Mouse (Mus musculus): ENCODE results near the gene Eno3. TPM values are rescaled to one million over a fixed set of nuclear protein-coding genes. Genes with fewer than 3 reads are reported as not detected.

The Eno3 gene
- polyA plus RNA-seq, 1 experiment = 23.9 TPM

- no peak for DNase-seq (ENCODE audit: extremely low spot score in 1 of 2, low spot score in 1 of 2)
Measured at GRCm38 (mm10) chr11:70678092-70678491, 21.1 kb downstream of the Eno3 start.

GRCm38 (mm10) chr11:70678576-70678975 is 21.6 kb downstream of the Eno3 start:
- no peak for DNase-seq (ENCODE audit: extremely low spot score in 1 of 2, low spot score in 1 of 2)

- no peak for DNase-seq (ENCODE audit: extremely low spot score in 1 of 2, low spot score in 1 of 2)
Measured at GRCm38 (mm10) chr11:70679361-70679760, 22.4 kb downstream of the Eno3 start.

GRCm38 (mm10) chr11:70679894-70680293 is 22.9 kb downstream of the Eno3 start:
- DNase-seq (ENCODE audit: extremely low spot score in 1 of 2, low spot score in 1 of 2) = no peak

- no peak for DNase-seq (ENCODE audit: extremely low spot score in 1 of 2, low spot score in 1 of 2)
Measured at GRCm38 (mm10) chr11:70681170-70681569, 24.2 kb downstream of the Eno3 start.

GRCm38 (mm10) chr11:70681897-70682581 is 25.0 kb downstream of the Eno3 start:
- DNase-seq (ENCODE audit: extremely low spot score in 1 of 2, low spot score in 1 of 2) = peak in 1 of 2 experiments; percentile 64

- no peak for DNase-seq (ENCODE audit: extremely low spot score in 1 of 2, low spot score in 1 of 2)
Measured at GRCm38 (mm10) chr11:70683640-70684039, 26.6 kb downstream of the Eno3 start.

- peak in 1 of 2 experiments; percentile 77 for DNase-seq (ENCODE audit: extremely low spot score in 1 of 2, low spot score in 1 of 2)
Measured at GRCm38 (mm10) chr11:70686901-70687566, 30.0 kb downstream of the Eno3 start.

- peak; percentile 68 to 85 for DNase-seq (ENCODE audit: extremely low spot score in 1 of 2, low spot score in 1 of 2)
Measured at GRCm38 (mm10) chr11:70687601-70688199, 30.7 kb downstream of the Eno3 start, which contains the start of gene Camta2. Gene Camta2, minus strand, starts transcription at chr11:70688105.

GRCm38 (mm10) chr11:70688372-70688771 is 31.4 kb downstream of the Eno3 start:
- no peak for DNase-seq (ENCODE audit: extremely low spot score in 1 of 2, low spot score in 1 of 2)

GRCm38 (mm10) chr11:70689578-70689977 is 32.6 kb downstream of the Eno3 start:
- DNase-seq (ENCODE audit: extremely low spot score in 1 of 2, low spot score in 1 of 2) = no peak

- DNase-seq (ENCODE audit: extremely low spot score in 1 of 2, low spot score in 1 of 2) = no peak
Measured at GRCm38 (mm10) chr11:70693504-70693903, 36.5 kb downstream of the Eno3 start.

- no peak for DNase-seq (ENCODE audit: extremely low spot score in 1 of 2, low spot score in 1 of 2)
Measured at GRCm38 (mm10) chr11:70697376-70697775, 40.4 kb downstream of the Eno3 start.

GRCm38 (mm10) chr11:70699051-70699450 is 42.0 kb downstream of the Eno3 start:
- no peak for DNase-seq (ENCODE audit: extremely low spot score in 1 of 2, low spot score in 1 of 2)

GRCm38 (mm10) chr11:70699722-70700556 is 42.9 kb downstream of the Eno3 start, which contains the start of the genes Inca1 and Kif1c:
Gene Inca1, minus strand, starts transcription at chr11:70700155.
Gene Kif1c, plus strand, starts transcription at chr11:70700548.
- DNase-seq (ENCODE audit: extremely low spot score in 1 of 2, low spot score in 1 of 2) = peak; percentile 81 to 96

GRCm38 (mm10) chr11:70700613-70701012 is 43.6 kb downstream of the Eno3 start:
- peak in 1 of 2 experiments; percentile 52 for DNase-seq (ENCODE audit: extremely low spot score in 1 of 2, low spot score in 1 of 2)

- no peak for DNase-seq (ENCODE audit: extremely low spot score in 1 of 2, low spot score in 1 of 2)
Measured at GRCm38 (mm10) chr11:70701221-70701955, 44.4 kb downstream of the Eno3 start.

- DNase-seq (ENCODE audit: extremely low spot score in 1 of 2, low spot score in 1 of 2) = peak in 1 of 2 experiments; percentile 42
Measured at GRCm38 (mm10) chr11:70701984-70702733, 45.2 kb downstream of the Eno3 start.

GRCm38 (mm10) chr11:70702781-70703180 is 45.8 kb downstream of the Eno3 start:
- no peak for DNase-seq (ENCODE audit: extremely low spot score in 1 of 2, low spot score in 1 of 2)

Data from frontal cortex, adult 2 months (tissue).